Mouse (Mus musculus) granulocyte monocyte progenitor cell, adult 5-6 weeks (primary cell): ENCODE results near the gene Ccdc124. TPM values are rescaled to one million over a fixed set of nuclear protein-coding genes. Genes with fewer than 3 reads are reported as not detected.

Experiments used
- ATAC-seq: replicated peaks from 2 replicates; pipeline ENCODE4 v1.8.0; 2016; ENCODE audit warnings: mild to moderate bottlenecking, moderate TSS enrichment, inconsistent platforms; ENCODE audit not compliant: poor library complexity, severe bottlenecking
- total RNA-seq, 2 experiments: library from RNA; stranded (forward) in 1 of 2; stranded (reverse) in 1 of 2; fragments of 200-712, 200-1000 nt in 1 of 2; fragments of >200 nt in 1 of 2; fragmentation: Nextera tagmentation in 1 of 2; gene quantifications; 2 replicates each; pipeline ENCODE4 v1.2.3; 2014 to 2017

Gene Ccdc124
- total RNA-seq, 2 experiments from 2014 or later: 19.4 to 38.9 TPM

GRCm38 (mm10) chr8:70872643-70873363, 932 bp downstream of the Ccdc124 start:
- ATAC-seq: no peak

GRCm38 (mm10) chr8:70871195-70871807, 2.4 kb downstream of the Ccdc124 start:
- ATAC-seq: no peak

- ATAC-seq: peak; percentile 40
Observed at GRCm38 (mm10) chr8:70869601-70870041, 4.1 kb downstream of the Ccdc124 start.

DNA sequence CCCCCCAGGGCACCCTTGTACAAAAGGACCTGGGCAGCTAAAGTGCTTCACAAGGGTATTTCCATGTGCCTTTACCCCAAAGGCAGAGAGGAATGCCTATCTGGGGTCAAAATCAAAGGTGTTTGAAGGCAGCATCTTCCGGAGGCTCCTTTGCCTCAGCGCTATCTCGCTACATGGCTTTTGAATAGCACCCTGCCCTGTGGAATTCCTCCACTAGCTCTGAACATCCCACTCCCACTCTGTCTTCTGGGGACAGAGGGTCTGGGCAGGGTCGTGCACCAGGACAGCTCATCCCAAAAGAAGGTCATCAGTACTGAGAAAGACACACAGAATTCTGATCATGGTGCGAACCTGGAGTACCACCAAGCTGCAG, 4.5 kb downstream of the Ccdc124 start:
- ATAC-seq: no peak

DNA sequence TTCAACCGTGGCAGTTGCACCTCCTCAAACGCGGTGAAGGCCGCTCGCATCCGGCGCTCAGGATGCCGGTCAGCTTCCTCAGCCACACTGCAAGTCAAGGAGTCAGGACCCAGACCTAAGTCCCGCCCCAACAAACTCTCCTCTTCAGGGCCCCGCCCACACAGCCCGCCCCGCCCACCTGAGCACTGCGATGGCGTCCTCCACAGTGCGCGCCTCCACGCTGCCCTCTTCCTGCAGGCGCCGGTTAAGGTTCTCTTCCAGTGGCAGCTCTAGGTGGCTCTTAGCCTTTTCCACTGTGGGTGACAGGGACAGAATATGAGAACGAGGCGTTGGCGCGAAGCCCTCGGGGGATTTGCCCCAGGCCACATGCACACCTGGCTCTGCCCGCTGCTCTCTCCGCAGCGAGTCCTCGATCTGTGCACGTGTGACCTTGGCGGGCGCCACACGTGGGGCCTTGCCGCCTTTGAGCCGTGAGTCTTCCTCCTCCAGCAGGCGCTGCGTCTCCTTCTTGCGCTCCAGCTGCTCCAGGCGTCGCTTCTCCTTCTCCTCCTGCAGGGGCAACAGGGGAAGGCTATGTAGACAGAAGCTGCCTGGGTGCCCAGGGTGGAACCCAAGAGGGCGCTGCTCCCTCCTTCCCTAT, 5.1 kb downstream of the Ccdc124 start:
- ATAC-seq: peak; percentile 45

DNA sequence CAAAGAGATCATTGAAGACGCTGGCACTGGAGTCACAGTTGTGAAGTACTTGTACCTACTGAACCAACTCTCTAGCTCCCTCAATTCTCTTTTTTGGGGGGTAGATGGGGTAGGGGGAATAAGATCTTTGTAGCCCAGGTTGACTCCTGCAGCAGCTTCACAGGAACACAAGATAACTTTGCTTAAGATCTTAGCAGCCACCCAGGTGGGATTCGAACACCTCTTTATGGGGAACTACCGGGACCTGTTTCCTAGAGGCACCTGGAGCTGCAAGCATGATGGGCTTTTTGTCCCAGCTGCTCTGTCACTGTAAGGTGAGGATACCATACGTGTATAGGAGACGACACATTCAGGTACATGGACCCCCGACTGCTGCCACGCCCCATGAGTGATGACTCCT, 7.2 kb downstream of the Ccdc124 start:
- no peak for ATAC-seq

GRCm38 (mm10) chr8:70866001-70866520, 7.7 kb downstream of the Ccdc124 start:
- no peak for ATAC-seq

DNA sequence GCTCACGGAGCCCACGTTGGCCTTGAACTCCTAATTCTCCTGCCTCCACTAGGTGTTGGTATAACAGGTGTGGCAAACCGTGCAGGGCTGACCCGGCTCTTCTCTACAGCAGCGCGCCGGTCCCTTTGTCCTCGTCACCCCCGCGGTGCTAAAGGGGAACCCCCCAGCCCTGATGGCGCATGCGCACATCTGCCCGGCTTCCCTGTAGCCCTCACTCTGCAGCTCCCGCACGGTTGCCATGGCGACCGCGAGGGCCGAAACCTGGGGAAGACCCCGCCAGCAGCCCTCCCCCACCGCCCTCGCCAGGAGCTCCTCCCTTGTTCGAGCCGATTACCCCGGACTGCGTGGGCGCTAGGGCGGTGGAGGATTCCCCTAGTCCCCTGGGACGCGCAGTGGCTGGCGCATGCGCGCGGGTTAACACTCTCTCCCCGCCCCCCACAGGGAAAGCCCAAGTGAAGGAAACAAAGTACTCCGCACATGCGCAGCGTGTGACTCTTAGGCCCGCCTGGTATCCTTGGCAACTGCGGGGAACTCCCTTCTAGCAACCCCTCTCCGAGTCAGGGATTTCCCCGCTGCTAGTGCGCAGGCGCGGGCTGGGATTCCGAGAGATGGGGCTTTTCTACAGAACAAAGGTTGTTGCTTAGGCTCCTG, 8.3 kb downstream of the Ccdc124 start:
- ATAC-seq: peak; percentile 66

DNA sequence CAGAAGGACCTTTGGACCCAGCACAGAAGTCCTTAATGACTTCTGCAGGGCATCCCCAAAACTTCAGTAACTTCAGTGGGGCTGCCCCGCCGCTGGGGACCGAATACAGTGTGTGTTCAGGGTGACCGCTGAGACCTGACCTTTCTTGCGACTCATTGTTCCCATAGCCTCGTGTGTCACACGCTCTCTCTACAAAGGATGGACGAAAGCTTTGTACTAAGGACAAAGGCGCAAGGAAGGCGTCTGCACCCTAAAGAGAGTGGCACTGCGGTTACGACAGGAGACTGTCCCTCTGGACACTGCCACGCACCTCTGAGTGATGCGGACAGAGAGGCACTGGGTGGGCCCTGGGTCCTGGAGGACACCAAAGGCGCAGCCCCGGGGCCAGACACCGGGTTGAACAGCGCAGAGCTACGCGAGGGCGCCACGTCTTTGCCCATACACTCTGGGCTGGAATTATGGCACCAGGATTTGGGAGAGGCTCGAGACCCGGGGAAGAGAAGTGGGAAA, 9.0 kb downstream of the Ccdc124 start:
- no peak for ATAC-seq

- no peak for ATAC-seq
Observed at GRCm38 (mm10) chr8:70863956-70864711, 9.6 kb downstream of the Ccdc124 start.

DNA sequence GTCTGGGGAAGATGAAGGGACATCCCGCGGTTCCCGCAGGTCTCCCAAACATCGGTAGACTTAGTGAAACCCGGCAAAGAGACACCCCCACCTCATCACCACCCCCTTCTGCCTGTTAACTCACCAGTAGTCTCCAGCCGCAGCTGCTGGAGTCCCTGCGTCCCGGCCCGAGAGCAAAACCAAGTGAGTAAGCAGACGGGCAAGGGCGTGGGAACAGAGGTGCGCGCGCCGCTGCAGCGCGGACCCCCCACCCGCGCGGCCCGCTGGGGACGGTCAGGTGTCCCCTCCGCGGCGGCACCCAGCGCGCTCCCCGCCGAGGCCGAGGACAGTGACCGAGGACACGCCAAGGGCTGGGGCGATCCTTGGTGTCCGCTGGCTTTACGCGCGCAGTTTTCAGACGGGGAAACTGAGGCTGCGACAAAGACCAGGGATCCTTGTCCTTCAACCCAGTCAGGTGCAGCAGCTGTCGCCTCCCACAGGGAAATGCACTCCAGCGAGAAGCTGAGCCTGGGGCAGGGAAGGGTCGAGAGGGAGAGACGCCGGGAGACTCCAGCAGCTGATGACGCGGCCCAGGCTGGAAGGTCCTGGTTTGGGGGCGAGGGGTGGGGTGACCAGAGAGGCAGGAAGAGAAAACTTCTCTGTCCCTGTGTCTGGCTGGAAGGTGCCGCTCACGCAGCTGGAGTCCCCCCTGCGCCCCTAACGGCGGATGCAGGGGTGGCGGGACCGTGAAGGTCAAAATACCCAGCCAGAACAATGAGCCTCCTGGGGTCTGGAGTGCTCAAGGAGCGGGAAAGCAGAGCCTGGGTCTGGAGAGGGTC, 10.7 kb downstream of the Ccdc124 start, which contains the start of gene Kcnn1:
Kcnn1 (minus strand) TSS at position 435 of the 818 bp plus-strand sequence.
- peak; percentile 36 for ATAC-seq

DNA sequence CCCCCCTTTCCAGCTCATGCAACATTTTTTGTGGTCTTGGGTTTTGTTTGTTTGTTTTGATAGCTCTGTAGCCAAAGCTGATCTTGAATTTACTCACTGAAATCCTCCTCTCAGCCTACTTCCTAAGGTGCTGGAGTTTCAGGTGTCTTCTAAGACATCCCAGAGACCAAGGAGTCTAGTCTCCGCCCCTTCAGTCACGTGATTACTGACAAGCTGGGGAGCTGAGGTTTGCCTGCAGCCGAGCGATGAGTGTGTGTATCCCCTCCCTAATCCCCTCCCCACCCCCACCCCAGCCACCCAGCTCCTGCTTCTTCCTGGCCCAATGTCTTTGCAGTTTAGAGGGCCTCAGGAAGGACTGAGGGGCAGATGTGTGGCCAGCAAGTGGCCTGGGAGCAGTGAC, 16.2 kb downstream of the Ccdc124 start:
- no peak for ATAC-seq

DNA sequence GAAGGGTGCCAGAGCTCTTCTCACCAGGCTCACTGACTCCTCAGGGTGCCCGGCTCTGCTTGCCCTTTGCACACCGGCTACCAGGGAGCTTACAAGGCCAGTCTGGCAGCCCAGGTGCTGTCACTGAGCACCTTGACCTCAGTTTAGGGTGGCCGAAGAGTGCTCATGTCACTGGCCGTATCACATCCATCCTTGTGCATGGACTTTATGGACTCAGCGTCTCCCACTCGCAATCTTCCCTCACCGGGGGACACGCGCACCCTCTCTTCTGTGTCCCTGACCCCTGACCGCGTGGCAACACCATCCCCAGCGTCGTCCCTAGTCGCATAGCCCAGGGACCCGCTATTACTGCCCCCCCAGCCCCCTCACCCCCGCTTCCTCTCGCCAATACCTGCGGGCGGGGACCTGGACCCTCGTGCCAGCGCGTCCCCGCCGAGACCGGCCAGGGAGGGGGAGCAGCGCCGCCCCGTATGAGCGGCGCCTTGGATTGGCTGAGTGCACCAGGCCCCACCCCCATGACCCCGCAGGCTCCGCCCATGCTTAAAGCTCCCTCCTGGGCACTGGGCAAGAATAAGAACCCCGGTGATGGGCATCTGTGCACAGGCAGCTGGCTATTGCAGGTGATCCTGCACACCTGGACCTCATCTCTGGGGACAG, 17.1 kb downstream of the Ccdc124 start:
- peak; percentile 74 for ATAC-seq

GRCm38 (mm10) chr8:70856028-70856427, 17.7 kb downstream of the Ccdc124 start:
- ATAC-seq: no peak

DNA sequence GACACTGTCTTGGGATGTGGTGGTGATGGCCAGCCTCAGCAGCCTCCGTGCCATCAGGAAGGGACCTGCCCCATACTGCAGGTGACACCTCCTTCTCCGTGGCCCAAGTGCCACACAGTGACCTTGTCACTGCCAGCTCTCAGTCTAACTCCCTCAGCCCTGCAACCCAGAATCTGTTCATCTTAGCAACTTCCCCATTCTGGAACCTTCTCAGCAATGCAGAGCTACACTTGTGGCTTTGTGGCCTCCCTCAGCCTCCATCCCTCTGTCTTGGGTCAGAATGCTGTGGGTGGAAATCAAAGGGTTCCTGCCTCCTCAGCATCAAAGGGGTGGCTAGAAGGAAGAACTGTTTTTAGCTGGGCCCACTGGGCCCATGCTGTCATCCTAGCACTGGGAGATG, 19.9 kb downstream of the Ccdc124 start:
- ATAC-seq: peak; percentile 86

GRCm38 (mm10) chr8:70852595-70853231, 21.0 kb downstream of the Ccdc124 start:
- ATAC-seq: no peak

DNA sequence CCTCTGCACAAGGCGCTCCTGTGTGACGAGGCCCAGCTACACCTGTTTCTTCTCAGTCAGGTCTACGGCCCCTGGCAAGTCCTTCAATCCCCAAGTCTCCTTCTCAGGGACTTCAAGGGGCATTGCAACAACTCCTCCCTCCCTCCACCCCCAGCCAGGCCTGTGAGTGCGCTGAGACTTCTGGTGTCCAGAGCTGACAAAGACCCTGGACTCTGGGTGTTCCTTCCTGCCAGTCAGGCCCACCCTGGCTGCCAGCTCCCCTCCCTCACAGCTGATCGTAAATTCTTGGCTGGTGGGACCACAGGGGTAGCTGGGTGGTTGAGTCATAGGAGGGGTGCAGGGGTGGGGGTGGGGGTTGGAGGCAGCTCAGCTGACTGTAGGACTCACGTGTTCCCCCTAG, 21.9 kb downstream of the Ccdc124 start:
- no peak for ATAC-seq

DNA sequence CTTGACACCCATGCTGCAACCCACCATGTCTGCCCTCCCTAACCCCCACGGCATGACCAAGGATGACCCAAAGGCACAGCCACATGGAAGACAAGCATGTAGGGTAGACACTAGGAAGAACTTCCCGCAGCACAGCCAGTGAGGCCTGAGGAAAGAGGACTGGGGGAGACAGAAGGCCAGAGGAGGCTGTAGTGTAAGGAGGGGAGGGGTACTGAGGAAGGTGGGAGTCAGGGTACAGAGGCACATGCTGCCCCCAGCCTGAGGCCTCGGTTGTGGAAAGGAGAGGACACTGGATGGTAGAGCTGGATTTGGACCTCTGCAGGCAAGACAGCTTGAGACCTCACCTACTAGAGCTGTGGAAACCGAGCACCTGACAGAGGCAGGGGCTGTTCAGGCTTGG, 22.8 kb downstream of the Ccdc124 start:
- no peak for ATAC-seq
